Mouse (Mus musculus) forebrain, embryonic 10.5 days (tissue): ENCODE data around the gene Gcdh. TPM values are rescaled to one million over a fixed set of nuclear protein-coding genes. Genes with fewer than 3 reads are reported as not detected.

Source experiments
- DNase-seq: peaks from one replicate; pipeline ENCODE4 v3.0.0-alpha.2; 2017; ENCODE audit warnings: low spot score; ENCODE audit errors: extremely low spot score
- H3K27ac ChIP-seq: fragments of 300-500 bp; sonication (generic); 2 replicates; pipeline ENCODE4 v1.5.1; 2016; ENCODE audit warnings: mild to moderate bottlenecking
- H3K27me3 ChIP-seq: fragments of 300-500 bp; sonication (generic); 2 replicates; pipeline ENCODE4 v1.6.1; 2016; ENCODE audit warnings: mild to moderate bottlenecking; ENCODE audit not compliant: poor library complexity, severe bottlenecking
- H3K36me3 ChIP-seq: fragments of 300-500 bp; sonication (generic); replicated peaks from 2 replicates; pipeline ENCODE4 v1.6.1; 2016; ENCODE audit warnings: mild to moderate bottlenecking, moderate library complexity
- H3K4me1 ChIP-seq: fragments of 300-500 bp; sonication (generic); 2 replicates; pipeline ENCODE4 v1.6.1; 2016
- H3K4me3 ChIP-seq: fragments of 300-500 bp; sonication (generic); 2 replicates; pipeline ENCODE4 v1.5.1; 2016; ENCODE audit warnings: mild to moderate bottlenecking, moderate library complexity
- H3K9me3 ChIP-seq: fragments of 300-500 bp; sonication (generic); 2 replicates; pipeline ENCODE4 v1.6.1; 2016; ENCODE audit warnings: mild to moderate bottlenecking, moderate library complexity
- WGBS: fragments of 180-500 bp; shearing (Covaris S2); methylation state at CpG from one replicate; pipeline ENCODE4 v1.1.7; 2016; 5-methylcytosine and 5-hydroxymethylcytosine counted together
- polyA plus RNA-seq: library from polyadenylated mRNA; unstranded; fragments of >200 nt; fragmentation: Nextera tagmentation; extraction: Ambion mirVana; gene quantifications from 2 replicates; pipeline ENCODE4 v1.2.1, GENCODE M21; 2016

Gcdh gene
- 44.6 and 49.6 TPM in 2 replicates for polyA plus RNA-seq

DNA sequence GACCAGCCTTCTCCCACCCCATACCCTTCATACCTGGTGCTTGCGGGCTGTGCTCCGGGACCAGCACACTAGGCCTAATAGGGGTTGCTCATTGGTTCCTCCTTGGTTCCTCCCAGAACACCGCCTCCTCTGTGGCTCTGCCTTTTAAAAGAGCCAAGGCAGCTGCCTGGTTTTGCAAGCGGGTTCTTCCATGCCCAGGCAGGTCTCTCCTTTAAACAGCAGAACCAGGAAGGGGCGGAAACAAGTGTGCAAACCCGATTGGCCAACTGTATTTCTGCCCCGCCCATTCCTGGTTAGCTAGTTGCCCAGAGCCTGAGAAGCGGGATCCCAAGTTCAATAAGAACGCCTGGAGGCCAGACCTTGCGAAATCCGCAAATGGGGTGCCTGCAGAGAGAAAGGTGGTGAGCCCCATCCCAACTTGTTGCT, at the start of gene Gcdh:
Gene Gcdh (minus strand): TSS at position 213 of the 426 bp plus-strand sequence.
- no peaks in the 10 kb centered on the region for H3K9me3 ChIP-seq
- peaks cover 32% of the 10 kb centered on the region for H3K36me3 ChIP-seq
- peak; percentile 89 for DNase-seq
- WGBS, result 0% methylated on average over 11 of the region's 11 CpGs
- H3K27me3 ChIP-seq, result no peaks in the 10 kb centered on the region
- peak within 1 kb of the TSS; percentile 86 for H3K27ac ChIP-seq
- H3K4me1 ChIP-seq, result peaks cover 26% of the 10 kb centered on the region
- peak within 1 kb of the TSS; percentile 84 for H3K4me3 ChIP-seq

DNA sequence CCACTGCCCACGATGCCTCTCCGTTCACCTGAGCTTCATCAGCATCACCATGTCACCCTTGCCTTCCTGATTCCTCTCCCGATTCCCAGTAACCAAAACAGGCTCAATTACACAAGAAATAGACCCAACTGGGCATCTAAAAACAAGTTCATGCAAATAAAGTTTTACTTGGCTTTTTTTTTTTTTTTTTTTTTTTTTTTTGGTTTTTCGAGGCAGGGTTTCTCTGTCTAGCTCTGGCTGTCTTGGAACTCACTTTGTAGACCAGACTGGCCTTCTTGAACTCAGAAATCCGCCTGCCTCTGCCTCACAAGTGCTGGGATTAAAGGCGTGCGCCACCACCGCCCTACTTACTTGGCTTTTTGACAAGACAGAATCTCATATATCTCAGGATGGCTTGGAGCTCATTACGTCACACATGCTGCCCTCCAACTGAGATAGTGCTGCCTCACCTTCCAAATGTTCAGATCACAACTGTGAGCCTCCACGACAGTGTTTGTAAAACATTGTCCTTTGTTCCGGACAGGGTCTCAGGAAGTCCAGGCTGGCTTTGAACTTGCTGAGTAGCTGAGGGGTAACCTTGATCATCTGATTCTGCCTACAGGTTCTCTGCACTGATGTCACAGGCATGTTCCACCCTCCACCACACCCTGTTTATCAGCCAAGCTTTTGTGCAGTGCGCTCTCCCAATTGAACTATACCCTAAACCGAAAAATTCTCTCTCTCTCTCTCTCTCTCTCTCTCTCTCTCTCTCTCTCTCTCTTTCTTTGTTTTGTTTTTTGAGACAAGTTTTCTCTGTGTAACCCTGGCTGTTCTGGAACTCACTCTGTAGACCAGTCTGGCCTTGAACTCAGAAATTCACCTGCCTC, 44.1 kb upstream of the Gcdh start:
- H3K4me1 ChIP-seq, result peaks cover 38% of the 10 kb centered on the region
- peaks cover 63% of the 10 kb centered on the region for H3K27me3 ChIP-seq
- H3K27ac ChIP-seq, result 0 out of 2 replicates have a peak overlapping the region, but pooled peaks have one; percentile 82
- H3K9me3 ChIP-seq, result no peaks in the 10 kb centered on the region
- WGBS, result 68% methylated on average over 13 of the region's 13 CpGs
- no peak for DNase-seq
- peak overlapping the region; percentile 70 for H3K4me3 ChIP-seq
- H3K36me3 ChIP-seq, result no peaks in the 10 kb centered on the region

DNA sequence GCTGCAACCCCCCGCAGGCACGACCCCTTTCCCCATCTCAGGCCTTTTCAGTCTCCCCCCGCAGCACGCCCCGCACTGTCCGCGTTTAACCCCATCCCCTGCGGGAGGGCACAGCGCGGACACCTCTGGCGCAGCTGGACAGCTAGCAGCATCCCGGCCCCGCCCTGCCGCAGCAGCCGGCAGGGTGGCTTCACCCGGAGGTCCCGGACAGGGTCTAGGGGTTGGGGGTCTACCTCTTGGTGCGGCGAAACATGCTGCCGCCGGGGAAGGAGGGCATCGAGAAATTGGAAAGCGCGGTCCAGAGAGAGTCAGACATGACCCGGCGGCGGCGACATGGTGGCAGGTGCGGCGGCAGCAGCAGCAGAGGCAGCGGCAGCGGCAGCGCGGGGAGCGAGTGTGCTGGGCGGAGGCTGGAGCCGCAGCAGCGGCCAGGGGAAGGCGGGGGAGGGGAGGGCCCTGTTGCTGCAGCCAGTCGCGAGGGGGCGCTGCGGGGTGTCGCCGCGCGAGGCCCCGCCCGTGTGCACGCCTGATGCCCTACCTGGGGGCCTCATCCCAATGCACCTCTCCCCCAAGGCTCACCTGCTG, 43.3 kb upstream of the Gcdh start, which contains the start of gene Mast1:
Gene Mast1 (minus strand): TSS at position 398 of the 585 bp plus-strand sequence.
- under 1% methylated on average over 49 of the region's 50 CpGs for WGBS
- peak; percentile 77 for DNase-seq
- peaks cover 70% of the 10 kb centered on the region for H3K27me3 ChIP-seq
- H3K9me3 ChIP-seq, result no peaks in the 10 kb centered on the region
- H3K4me3 ChIP-seq, result peak within 1 kb of the TSS; percentile 70
- no peaks in the 10 kb centered on the region for H3K36me3 ChIP-seq
- peak within 1 kb of the TSS; percentile 82 for H3K27ac ChIP-seq
- H3K4me1 ChIP-seq, result peaks cover 38% of the 10 kb centered on the region

DNA sequence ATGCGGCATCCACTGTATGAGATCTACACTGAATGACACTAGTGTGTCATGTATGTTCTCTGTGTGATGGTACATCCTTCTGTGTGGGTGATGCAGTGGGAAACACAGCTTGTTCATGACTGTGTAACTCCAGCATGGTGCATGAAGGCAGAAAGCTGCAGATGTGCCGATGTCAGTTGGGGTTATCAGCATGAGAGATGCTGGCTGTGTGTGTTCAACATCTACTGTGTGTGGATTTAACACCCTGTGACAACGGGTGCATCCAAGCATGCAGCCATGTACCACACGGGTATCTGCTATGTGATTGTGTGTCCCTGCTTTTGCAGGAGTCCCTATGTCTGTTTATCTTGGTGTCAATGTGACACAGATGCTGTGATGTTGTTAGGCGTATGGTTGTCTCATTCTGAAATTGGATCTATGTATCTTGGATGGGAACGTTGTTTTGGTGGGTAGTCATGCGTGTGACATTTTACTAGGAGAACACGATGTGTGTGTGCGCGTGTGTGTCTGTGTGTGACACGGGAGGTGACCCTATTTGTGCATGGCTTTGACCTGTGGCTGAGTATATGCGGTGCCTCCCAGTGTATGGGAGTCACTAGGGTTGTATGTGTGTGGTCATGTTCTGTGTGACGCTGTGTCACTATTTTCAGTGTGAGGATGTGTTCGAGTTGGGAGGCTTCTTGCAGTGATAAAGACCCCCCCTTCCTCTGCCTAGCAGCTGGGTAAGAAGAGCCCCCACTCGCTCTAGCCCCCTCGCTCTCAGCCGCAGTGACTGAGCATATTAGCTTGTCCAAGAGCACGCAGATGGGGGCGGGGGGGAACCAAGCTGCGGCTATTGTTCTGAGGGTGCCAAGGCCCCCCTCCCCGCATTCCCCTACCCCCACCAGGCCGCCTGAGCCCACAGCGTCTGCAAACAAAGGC, 42.6 kb upstream of the Gcdh start:
- no peak for DNase-seq
- Histone ChIP-seq H3K4me1 (peaks cover 38% of the 10 kb centered on the region), H3K4me3 (peak overlapping the region; percentile 70), H3K36me3 (no peaks in the 10 kb centered on the region), H3K9me3 (no peaks in the 10 kb centered on the region), H3K27me3 (peaks cover 78% of the 10 kb centered on the region), H3K27ac (peak overlapping the region; percentile 82)
- 21% methylated on average over 23 of the region's 23 CpGs for WGBS

DNA sequence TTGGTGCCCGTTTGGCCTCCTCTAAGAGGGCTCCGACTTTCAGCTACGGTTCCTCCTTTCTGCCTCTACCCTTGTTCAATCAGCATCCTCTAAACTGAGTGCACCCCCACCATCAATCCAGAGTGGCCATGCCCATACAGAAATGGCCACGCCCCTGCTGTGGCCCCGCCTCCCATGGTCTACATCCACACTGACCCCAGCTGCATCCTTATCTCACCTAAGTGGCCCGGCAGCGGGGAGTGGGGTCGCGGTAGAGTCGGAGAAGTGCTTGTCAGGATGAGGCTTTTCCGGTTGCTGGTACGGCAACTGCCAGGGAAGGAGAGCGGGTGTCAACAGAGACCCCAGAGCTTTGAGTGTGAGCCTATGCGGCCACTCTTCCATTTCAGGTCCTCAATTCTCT, 41.8 kb upstream of the Gcdh start:
- Histone ChIP-seq H3K4me3 (peak overlapping the region; percentile 36), H3K27me3 (peaks cover 78% of the 10 kb centered on the region), H3K27ac (peak overlapping the region; percentile 22; the same call in 1 of the 2 replicates), H3K4me1 (peaks cover 38% of the 10 kb centered on the region), H3K36me3 (no peaks in the 10 kb centered on the region), H3K9me3 (no peaks in the 10 kb centered on the region)
- 6% methylated on average over 14 of the region's 14 CpGs for WGBS
- DNase-seq, result peak; percentile 42

DNA sequence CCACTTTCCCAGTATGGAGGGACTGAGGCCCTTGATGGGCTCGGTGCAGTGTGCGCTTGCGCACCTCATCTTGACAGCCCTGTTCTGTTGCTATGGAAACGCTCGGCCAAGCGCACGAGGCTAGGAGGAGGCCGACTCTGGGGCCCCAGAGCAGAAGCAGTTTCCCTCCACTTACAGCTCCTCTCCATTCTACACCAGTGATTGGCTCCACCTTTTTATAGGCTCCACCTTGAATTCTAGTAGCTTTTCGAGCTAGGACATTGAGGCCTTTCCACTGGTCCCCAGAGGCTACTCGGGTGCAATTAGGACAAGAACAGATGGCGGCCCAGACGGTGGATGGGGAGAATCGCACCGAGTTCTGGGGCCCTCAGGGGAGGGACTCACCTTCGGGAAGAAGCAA, 41.1 kb upstream of the Gcdh start:
- Histone ChIP-seq H3K9me3 (no peaks in the 10 kb centered on the region), H3K27ac (peak overlapping the region; percentile 22; the same call in 1 of the 2 replicates), H3K4me3 (peak overlapping the region; percentile 36), H3K27me3 (peaks cover 83% of the 10 kb centered on the region), H3K4me1 (peaks cover 38% of the 10 kb centered on the region), H3K36me3 (no peaks in the 10 kb centered on the region)
- 1% methylated on average over 15 of the region's 15 CpGs for WGBS
- peak; percentile 82 for DNase-seq

DNA sequence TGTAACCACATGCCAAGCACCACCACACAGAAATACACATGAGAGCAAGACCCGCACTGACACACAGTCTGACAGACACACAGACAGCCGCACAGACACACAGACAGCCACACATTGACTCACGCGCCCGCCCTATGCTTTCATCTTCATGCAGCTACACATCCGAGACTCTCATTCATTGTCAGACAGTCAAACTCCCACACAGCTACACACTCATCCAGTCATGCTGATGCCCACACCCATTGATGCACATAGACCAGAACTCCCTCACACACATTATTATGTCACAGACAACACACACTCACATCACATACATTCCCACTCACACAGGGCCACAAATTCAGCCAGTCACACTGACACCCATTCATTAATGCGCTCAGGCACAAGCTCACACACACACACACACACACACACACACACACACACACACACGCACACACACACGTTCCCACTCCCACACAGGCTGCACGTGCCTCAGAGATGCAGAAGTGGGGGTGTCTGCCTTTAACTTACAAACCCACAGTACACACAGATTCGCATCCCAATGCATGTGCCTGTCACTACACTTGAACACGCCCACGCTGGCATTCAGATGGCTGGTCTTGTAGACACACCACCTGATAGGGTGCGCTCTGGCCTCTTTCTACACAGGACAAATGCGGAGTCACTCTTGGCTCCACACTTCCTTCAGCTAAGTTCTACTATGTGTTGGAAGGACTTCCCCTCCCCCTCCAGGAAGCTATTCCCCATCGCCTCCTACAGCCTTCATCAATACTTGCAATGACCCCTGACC, 40.2 kb upstream of the Gcdh start:
- WGBS, result 87% methylated on average over 16 of the region's 16 CpGs
- Histone ChIP-seq H3K36me3 (no peaks in the 10 kb centered on the region), H3K27me3 (peaks cover 92% of the 10 kb centered on the region), H3K4me3 (no peak overlapping the region; the same call in 1 of the 2 replicates), H3K9me3 (no peaks in the 10 kb centered on the region), H3K4me1 (peaks cover 44% of the 10 kb centered on the region), H3K27ac (no peak overlapping the region)
- DNase-seq, result no peak

DNA sequence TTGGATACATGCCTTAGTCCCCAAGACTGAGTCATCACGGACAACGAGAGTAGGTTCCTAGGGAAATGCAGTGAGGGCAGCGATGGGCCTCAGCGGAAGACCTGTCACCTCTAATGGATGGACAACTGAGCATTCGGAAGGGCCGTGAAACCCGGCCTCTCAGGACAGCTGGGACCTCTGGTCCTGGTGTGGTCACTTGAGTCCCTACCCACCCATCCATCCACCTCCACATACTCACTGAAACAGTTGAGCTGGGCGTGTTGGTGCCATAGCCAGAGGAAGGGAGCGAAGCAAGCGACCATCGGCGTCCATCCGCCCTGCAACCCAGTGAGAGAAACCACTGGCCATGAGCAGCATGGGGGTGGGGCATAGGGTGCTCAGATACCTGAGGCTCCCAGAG, 36.9 kb upstream of the Gcdh start:
- no peaks in the 10 kb centered on the region for H3K36me3 ChIP-seq
- no peak overlapping the region for H3K4me3 ChIP-seq
- peaks cover 33% of the 10 kb centered on the region for H3K4me1 ChIP-seq
- peaks cover 79% of the 10 kb centered on the region for H3K27me3 ChIP-seq
- no peak overlapping the region for H3K27ac ChIP-seq
- H3K9me3 ChIP-seq, result no peaks in the 10 kb centered on the region
- WGBS, result 90% methylated on average over 13 of the region's 13 CpGs
- DNase-seq, result no peak

DNA sequence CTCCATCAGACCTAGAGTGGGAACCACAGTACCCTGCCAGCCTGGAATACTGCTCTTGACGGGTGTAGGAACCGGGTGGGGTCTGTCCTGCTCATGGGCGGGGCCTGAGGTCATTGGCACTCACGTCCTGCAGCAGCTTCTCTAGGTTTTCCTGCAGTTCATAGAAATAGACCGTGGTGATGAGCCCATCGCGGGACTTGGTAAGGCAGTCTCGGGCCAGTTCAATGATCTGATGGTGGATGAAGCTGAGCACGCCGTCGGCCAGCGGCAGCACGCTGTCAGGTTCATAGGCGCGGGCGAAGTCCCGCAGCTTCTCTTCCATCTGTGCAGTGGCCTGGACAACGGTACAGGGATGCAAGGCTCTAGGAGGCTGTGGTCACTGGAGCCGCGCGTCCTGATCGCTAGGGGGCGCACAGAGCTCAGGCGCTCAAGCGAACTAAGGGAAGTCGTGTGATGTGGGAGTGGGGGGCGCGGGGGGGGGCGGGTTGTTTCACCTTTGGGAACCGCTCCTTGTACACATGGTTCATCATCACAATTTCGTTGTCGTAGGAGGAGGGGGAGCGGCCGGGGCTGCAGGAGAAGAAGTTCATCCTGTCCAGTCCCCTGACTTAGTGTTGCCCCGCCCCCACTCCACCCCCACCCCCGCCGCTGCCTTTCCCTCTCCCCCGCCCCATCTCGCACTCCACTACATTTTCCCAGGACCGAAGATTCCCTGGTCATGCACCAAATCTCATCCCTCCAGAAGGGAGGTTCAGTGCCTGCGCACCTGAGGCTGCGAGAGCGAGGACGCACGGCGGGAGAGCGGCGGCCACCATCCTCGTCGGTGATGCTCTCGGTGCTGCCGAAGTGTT, 35.0 kb upstream of the Gcdh start:
- Histone ChIP-seq H3K4me1 (peaks cover 15% of the 10 kb centered on the region), H3K4me3 (peak overlapping the region; percentile 59), H3K36me3 (no peaks in the 10 kb centered on the region), H3K27me3 (peaks cover 70% of the 10 kb centered on the region), H3K9me3 (no peaks in the 10 kb centered on the region), H3K27ac (peak overlapping the region; percentile 62)
- WGBS, result 3% methylated on average over 52 of the region's 52 CpGs
- DNase-seq, result peak; percentile 80

DNA sequence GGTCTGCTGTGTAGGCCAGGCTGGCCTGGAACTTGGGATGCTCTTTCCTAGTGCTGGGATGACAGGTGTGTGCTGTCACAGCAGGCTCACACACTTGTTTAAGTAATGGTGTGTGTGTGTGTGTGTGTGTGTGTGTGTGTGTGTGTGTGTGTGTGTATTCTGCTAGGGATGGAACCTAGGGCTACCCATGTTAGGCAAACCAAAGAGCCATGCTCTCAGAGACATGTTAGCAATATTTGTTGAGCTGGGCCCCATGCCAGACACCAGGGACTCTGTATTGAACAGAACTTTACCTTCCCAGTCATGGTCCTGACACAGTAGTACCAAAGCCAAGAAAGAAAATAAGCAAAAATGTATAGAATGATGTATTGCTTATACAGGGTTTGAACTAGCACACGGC, 33.8 kb upstream of the Gcdh start:
- H3K4me1 ChIP-seq, result peaks cover 15% of the 10 kb centered on the region
- no peak for DNase-seq
- H3K27me3 ChIP-seq, result peaks cover 69% of the 10 kb centered on the region
- no peak overlapping the region for H3K4me3 ChIP-seq
- no peaks in the 10 kb centered on the region for H3K36me3 ChIP-seq
- 98% methylated on average over 1 of the region's 1 CpGs for WGBS
- no peak overlapping the region for H3K27ac ChIP-seq
- H3K9me3 ChIP-seq, result no peaks in the 10 kb centered on the region

DNA sequence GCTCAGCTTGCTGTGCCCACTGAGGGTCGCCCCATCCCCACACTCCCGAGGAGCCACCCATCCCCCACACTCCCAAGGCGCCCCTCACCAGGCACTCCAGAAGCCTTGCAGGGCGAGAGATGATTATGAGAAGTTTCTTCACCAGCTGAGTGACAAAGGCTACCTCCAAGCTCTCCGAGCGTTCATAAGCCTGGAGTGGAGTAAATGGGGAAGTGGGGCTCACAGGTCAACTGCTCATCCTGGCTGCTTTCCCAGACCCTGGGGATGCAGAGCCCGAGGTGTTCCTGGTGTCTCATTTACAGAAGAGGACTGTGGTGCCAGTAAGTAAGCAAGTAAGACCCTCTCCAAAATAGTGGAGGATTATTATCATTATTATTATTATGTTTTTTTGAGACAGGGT, 31.8 kb upstream of the Gcdh start:
- no peak overlapping the region for H3K27ac ChIP-seq
- DNase-seq, result no peak
- peaks cover 15% of the 10 kb centered on the region for H3K4me1 ChIP-seq
- H3K36me3 ChIP-seq, result no peaks in the 10 kb centered on the region; the same call in 1 of the 2 replicates
- 82% methylated on average over 7 of the region's 7 CpGs for WGBS
- H3K9me3 ChIP-seq, result no peaks in the 10 kb centered on the region
- peaks cover 50% of the 10 kb centered on the region for H3K27me3 ChIP-seq
- no peak overlapping the region for H3K4me3 ChIP-seq
